Mouse (Mus musculus): ENCODE results near the gene Surf4. TPM values are rescaled to one million over a fixed set of nuclear protein-coding genes. Genes with fewer than 3 reads are reported as not detected.
A peak's percentile ranks its signal among the peaks of the same experiment; 100 is the strongest.
"Not testable (repeated sequence)": the region's sequence is repeated elsewhere in the genome, so short reads cannot be mapped to it uniquely, and the experiment has no call there.

Gene Surf4
- polyA plus RNA-seq, 1 experiment from 2014 or later: 154 TPM

- H3K9me3 ChIP-seq (replicated peaks): no peaks in the 10 kb centered on the region
- H3K27ac ChIP-seq: no peak overlapping the region
- 87% methylated on average over 18 of the region's 18 CpGs for WGBS
- peak overlapping the region; percentile 78 for H3K4me2 ChIP-seq (replicated peaks)
- peaks cover 56% of the 10 kb centered on the region for H3K36me3 ChIP-seq
- H3K4me3 ChIP-seq: peak overlapping the region; percentile 90
- H3K4me1 ChIP-seq: peaks cover 35% of the 10 kb centered on the region
- H3K27me3 ChIP-seq: no peaks in the 10 kb centered on the region
- H3K9ac ChIP-seq: peak overlapping the region; percentile 87
- no peak for ATAC-seq (ENCODE audit: low FRiP score)
Observed at GRCm38 (mm10) chr2:26908710-26909386, 24.9 kb downstream of the Surf4 start.

- Histone ChIP-seq H3K9me3 (replicated peaks) (no peaks in the 10 kb centered on the region), H3K4me2 (replicated peaks) (no peak overlapping the region), H3K4me3 (no peak overlapping the region), H3K36me3 (peaks cover 40% of the 10 kb centered on the region), H3K27me3 (no peaks in the 10 kb centered on the region), H3K9ac (0 out of 2 replicates have a peak overlapping the region, but pooled peaks have one; percentile 15), H3K4me1 (peaks cover 37% of the 10 kb centered on the region), H3K27ac (no peak overlapping the region)
- 71% methylated on average over 4 of the region's 4 CpGs for WGBS
- ATAC-seq (ENCODE audit: low FRiP score): no peak
Observed at GRCm38 (mm10) chr2:26907109-26907508, 26.6 kb downstream of the Surf4 start.

DNA sequence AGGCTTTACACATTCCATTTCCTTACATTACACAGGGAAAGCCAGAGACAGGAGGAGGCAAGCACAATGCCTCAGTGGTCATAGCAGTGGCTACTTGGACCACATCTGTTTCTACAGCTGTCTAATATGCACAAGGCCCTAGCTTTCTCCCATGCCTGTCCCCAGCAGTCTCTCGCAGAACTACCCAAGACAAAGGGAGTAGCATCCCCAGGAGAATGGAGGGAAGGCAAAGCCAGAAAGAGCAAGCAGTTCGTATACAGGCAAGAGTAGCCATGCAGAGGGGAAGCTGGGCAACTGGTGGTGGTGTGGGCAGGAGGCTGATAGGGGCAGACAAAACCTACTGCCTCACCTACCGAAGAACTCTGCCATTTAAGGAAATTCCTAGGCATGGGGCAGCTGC, 27.3 kb downstream of the Surf4 start:
- Histone ChIP-seq H3K27me3 (no peaks in the 10 kb centered on the region), H3K9ac (no peak overlapping the region), H3K4me1 (peaks cover 37% of the 10 kb centered on the region), H3K4me3 (no peak overlapping the region), H3K9me3 (replicated peaks) (no peaks in the 10 kb centered on the region), H3K27ac (no peak overlapping the region), H3K36me3 (peaks cover 33% of the 10 kb centered on the region), H3K4me2 (replicated peaks) (no peak overlapping the region)
- WGBS: 92% methylated on average over 3 of the region's 3 CpGs
- no peak for ATAC-seq (ENCODE audit: low FRiP score)

GRCm38 (mm10) chr2:26905936-26906335, 27.8 kb downstream of the Surf4 start:
- peaks cover 33% of the 10 kb centered on the region for H3K36me3 ChIP-seq
- H3K27me3 ChIP-seq: no peaks in the 10 kb centered on the region
- 88% methylated on average over 2 of the region's 2 CpGs for WGBS
- no peak overlapping the region for H3K4me3 ChIP-seq
- ATAC-seq (ENCODE audit: low FRiP score): no peak
- H3K4me2 ChIP-seq (replicated peaks): no peak overlapping the region
- H3K27ac ChIP-seq: no peak overlapping the region
- no peaks in the 10 kb centered on the region for H3K9me3 ChIP-seq (replicated peaks)
- no peak overlapping the region for H3K9ac ChIP-seq
- H3K4me1 ChIP-seq: peaks cover 41% of the 10 kb centered on the region

DNA sequence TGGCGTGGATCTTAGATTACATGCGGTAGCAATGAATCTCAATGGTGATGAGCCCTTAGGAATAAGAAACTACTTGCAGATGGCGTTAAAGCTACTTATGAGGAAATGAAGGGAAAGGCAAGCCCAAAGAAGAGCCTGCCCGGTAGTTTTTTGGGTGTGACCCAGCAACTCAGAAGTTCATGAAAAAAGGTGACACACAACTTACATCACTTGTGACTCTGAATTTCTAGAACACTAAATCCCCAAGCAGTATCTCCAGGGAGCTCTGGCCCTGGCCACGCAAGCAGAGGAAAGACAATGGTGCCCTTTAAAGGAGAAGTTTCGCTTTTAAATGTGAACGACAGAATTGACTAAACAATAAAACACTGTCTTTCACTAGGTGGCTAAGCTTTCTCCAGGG, 30.4 kb downstream of the Surf4 start:
- Histone ChIP-seq H3K36me3 (peaks cover 47% of the 10 kb centered on the region), H3K4me1 (peaks cover 29% of the 10 kb centered on the region), H3K9me3 (replicated peaks) (no peaks in the 10 kb centered on the region), H3K4me2 (replicated peaks) (peak overlapping the region; percentile 77), H3K9ac (peak overlapping the region; percentile 87), H3K27me3 (no peaks in the 10 kb centered on the region), H3K27ac (peak overlapping the region; percentile 91), H3K4me3 (peak overlapping the region; percentile 84)
- ATAC-seq (ENCODE audit: low FRiP score): no peak
- WGBS: 10% methylated on average over 7 of the region's 7 CpGs

GRCm38 (mm10) chr2:26902467-26903220, 31.1 kb downstream of the Surf4 start, which contains the start of gene Surf6:
Gene Surf6, minus strand, starts transcription at chr2:26902879.
- peak within 1 kb of the TSS; percentile 77 for H3K4me2 ChIP-seq (replicated peaks)
- peaks cover 26% of the 10 kb centered on the region for H3K4me1 ChIP-seq
- no peaks in the 10 kb centered on the region for H3K27me3 ChIP-seq
- peaks cover 47% of the 10 kb centered on the region for H3K36me3 ChIP-seq
- H3K27ac ChIP-seq: peak within 1 kb of the TSS; percentile 91
- under 1% methylated on average over 41 of the region's 41 CpGs for WGBS
- ATAC-seq (ENCODE audit: low FRiP score): peak; percentile 94
- H3K9ac ChIP-seq: peak within 1 kb of the TSS; percentile 87
- H3K4me3 ChIP-seq: peak within 1 kb of the TSS; percentile 84
- no peaks in the 10 kb centered on the region for H3K9me3 ChIP-seq (replicated peaks)

- WGBS: 17% methylated on average over 7 of the region's 7 CpGs
- ATAC-seq (ENCODE audit: low FRiP score): no peak
- Histone ChIP-seq H3K4me1 (peaks cover 26% of the 10 kb centered on the region), H3K4me2 (replicated peaks) (peak overlapping the region; percentile 77), H3K9ac (peak overlapping the region; percentile 87), H3K4me3 (peak overlapping the region; percentile 84), H3K27me3 (no peaks in the 10 kb centered on the region), H3K9me3 (replicated peaks) (no peaks in the 10 kb centered on the region), H3K36me3 (peaks cover 48% of the 10 kb centered on the region), H3K27ac (peak overlapping the region; percentile 91; the same call in 1 of the 2 replicates)
Observed at GRCm38 (mm10) chr2:26901834-26902400, 31.8 kb downstream of the Surf4 start.

DNA sequence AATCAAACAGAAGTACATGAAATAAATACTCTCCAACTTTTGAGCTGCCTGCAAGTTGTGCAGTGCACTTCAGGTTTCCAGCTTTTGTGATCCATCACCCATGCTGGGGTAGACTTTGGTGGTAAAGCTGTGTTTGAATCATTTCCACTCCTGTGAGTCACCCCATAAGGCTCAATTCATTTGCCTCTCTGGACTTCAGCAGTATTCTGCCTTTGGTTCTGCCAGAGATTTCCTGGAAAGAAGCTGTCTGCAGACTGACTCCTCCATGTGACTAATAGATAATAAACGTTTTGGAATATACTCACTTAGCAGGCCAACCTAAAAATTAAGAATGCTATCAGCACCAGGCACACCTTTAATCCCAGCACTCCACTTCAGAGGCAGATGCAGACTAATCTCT, 33.0 kb downstream of the Surf4 start:
- Histone ChIP-seq H3K4me3 (no peak overlapping the region), H3K4me2 (replicated peaks) (no peak overlapping the region), H3K36me3 (peaks cover 49% of the 10 kb centered on the region), H3K4me1 (peaks cover 26% of the 10 kb centered on the region), H3K27me3 (no peaks in the 10 kb centered on the region), H3K9ac (no peak overlapping the region), H3K9me3 (replicated peaks) (no peaks in the 10 kb centered on the region), H3K27ac (no peak overlapping the region)
- no peak for ATAC-seq (ENCODE audit: low FRiP score)
- WGBS: 87% methylated on average over 1 of the region's 1 CpGs

GRCm38 (mm10) chr2:26895898-26896297, 37.8 kb downstream of the Surf4 start:
- H3K9ac ChIP-seq: no peak overlapping the region
- ATAC-seq (ENCODE audit: low FRiP score): no peak
- H3K9me3 ChIP-seq (replicated peaks): no peaks in the 10 kb centered on the region
- H3K4me1 ChIP-seq: peaks cover 3% of the 10 kb centered on the region
- H3K27ac ChIP-seq: no peak overlapping the region
- no peak overlapping the region for H3K4me3 ChIP-seq
- 92% methylated on average over 4 of the region's 4 CpGs for WGBS
- peaks cover 83% of the 10 kb centered on the region for H3K36me3 ChIP-seq
- H3K27me3 ChIP-seq: no peaks in the 10 kb centered on the region
- no peak overlapping the region for H3K4me2 ChIP-seq (replicated peaks)

- WGBS: 57% methylated on average over 4 of the region's 4 CpGs
- not testable (repeated sequence) for H3K9ac ChIP-seq; H3K27ac ChIP-seq; H3K4me3 ChIP-seq; H3K4me2 ChIP-seq (replicated peaks); H3K9me3 ChIP-seq (replicated peaks); H3K4me1 ChIP-seq; H3K27me3 ChIP-seq; ATAC-seq (ENCODE audit: low FRiP score)
- peaks cover 33% of the 10 kb centered on the region for H3K36me3 ChIP-seq
Observed at GRCm38 (mm10) chr2:26886170-26886569, 47.6 kb downstream of the Surf4 start.

DNA sequence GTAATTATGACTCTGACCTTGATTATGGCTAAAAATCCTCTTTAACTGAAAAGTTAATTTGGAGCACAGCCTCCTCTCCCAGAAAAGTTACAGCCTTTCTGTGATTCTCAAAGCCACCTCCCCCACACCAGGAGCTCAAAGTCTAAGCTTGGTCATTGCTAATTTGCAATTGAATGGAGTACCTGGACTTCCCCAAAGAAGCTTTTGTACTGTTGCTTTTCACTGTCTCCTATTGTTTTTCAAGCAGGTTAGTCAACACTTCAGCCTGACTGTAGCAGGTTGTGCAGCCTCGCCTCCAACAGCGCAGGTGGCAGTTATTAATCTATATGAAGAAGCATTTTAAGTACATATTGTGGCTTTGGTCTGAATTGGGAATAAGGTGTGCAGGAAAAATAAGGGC, 48.2 kb downstream of the Surf4 start:
- H3K9me3 ChIP-seq (replicated peaks): not testable (repeated sequence)
- WGBS: 79% methylated on average over 2 of the region's 2 CpGs

GRCm38 (mm10) chr2:26878571-26878970, 55.2 kb downstream of the Surf4 start:
- Histone ChIP-seq H3K4me1 (no peaks in the 10 kb centered on the region), H3K4me2 (replicated peaks) (no peak overlapping the region), H3K27ac (no peak overlapping the region), H3K9me3 (replicated peaks) (no peaks in the 10 kb centered on the region; the same call in 1 of the 2 replicates), H3K27me3 (no peaks in the 10 kb centered on the region), H3K9ac (no peak overlapping the region), H3K4me3 (no peak overlapping the region), H3K36me3 (no peaks in the 10 kb centered on the region)
- ATAC-seq (ENCODE audit: low FRiP score): no peak

More for the DNA sequence above, 48.2 kb downstream of the Surf4 start:
- peaks cover 28% of the 10 kb centered on the region for H3K36me3 ChIP-seq
- H3K27me3 ChIP-seq; H3K4me1 ChIP-seq; ATAC-seq (ENCODE audit: low FRiP score); H3K27ac ChIP-seq; H3K9ac ChIP-seq; H3K4me2 ChIP-seq (replicated peaks); H3K4me3 ChIP-seq: not testable (repeated sequence)
